Mouse (Mus musculus) liver, postnatal 0 days (tissue): ENCODE data around the gene Surf6.

ENCODE experiments used
- CTCF ChIP-seq: sonication (generic); IDR thresholded peaks from 2 replicates; pipeline ENCODE4 v1.5.1; 2016; ENCODE audit warnings: antibody characterized with exemption, low read depth
- EP300 ChIP-seq: IDR thresholded peaks from 2 replicates; pipeline ENCODE4 v1.6.1; 2016; ENCODE audit warnings: antibody characterized with exemption, low read depth, mild to moderate bottlenecking

DNA sequence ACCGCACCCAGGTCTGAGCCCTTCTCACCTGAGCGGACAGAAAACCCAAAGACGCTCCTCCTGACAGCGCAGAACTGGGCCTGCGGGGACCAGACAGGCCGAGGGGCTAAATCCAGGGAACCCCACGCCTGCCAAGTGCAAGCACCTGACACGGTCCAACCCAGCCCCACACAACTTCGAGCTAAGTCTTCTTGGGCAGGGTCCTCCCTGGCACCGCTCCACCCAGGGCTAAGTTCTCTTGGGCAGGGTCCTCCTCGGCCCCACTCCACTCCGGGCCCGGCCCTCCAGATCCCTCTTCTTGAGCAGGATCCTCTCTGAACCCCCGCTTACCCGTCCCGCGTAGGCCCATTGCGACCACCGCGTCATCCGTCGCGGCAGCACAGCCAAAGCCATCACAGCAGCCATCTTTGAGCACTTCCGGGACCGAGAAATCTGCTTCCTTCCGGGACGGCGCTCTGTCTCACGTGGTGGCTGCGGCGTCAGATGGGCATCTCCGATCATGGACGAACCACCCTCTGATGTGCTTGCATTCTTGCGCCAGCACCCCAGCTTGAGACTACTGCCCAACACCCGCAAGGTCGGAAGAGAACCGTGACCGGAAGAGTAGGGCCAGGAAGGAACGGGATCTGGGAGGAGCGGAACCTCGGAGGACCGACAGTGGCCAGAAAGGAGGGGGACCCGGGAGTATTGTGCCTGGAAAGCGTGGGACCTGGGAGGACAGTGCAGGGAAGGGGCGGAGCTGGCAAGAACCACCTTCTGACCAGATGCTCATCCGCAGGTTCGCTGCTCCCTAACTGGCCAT, 13.4 kb upstream of the Surf6 start, which contains the start of the genes Surf2 and Surf1:
- TF ChIP-seq EP300 (no peak), CTCF (no peak)
